Mouse (Mus musculus) liver, embryonic 14.5 days (tissue): ENCODE data around the gene Dap.

Source experiments
- CTCF ChIP-seq: IDR thresholded peaks from 2 replicates; pipeline ENCODE4 v1.5.1; 2016; ENCODE audit warnings: antibody characterized with exemption, low read depth, control low read depth
- EP300 ChIP-seq: IDR thresholded peaks from 2 replicates; pipeline ENCODE4 v1.6.1; 2016; ENCODE audit warnings: antibody characterized with exemption, low read depth

DNA sequence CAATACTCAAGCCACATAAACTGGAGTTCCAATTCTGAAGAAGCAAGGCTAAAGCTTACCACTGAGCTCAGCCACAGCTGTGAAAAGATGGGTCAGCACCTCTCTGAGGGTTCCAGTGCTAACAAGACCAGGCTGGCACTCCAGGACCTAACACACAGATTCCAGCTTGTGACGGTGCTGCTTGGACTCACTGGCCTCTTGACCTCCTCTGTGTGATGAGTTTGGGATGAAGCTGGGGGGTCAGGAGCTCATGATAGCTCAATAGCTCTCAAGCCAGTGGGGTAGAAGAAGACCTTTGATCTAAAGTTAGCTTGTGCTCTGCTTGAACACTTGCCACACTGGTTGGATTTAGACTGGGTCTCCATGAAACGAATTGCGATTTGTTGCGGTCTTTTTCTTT is 82.6 kb downstream of the Dap start:
- TF ChIP-seq CTCF (no peak), EP300 (no peak)
